Mouse (Mus musculus): ENCODE measurements around the gene Rap2a.

- no peak for TF ChIP-seq CTCF (IDR thresholded peaks at IDR 0.05; ENCODE audit: low read depth)
- TF ChIP-seq EP300 (IDR thresholded peaks at IDR 0.05; ENCODE audit: low read depth): no peak
Measured at GRCm38 (mm10) chr14:120504928-120505461, 26.8 kb downstream of the Rap2a start.

Measured in heart, postnatal 0 days (tissue).